Mouse (Mus musculus): ENCODE measurements around the gene Ror2. TPM values are rescaled to one million over a fixed set of nuclear protein-coding genes. Genes with fewer than 3 reads are reported as not detected.
A peak's percentile ranks its signal among the peaks of the same experiment; 100 is the strongest.
"Not testable (repeated sequence)": the region's sequence is repeated elsewhere in the genome, so short reads cannot be mapped to it uniquely, and the experiment has no call there.

The Ror2 gene
- total RNA-seq, 1 experiment, result 15.1 TPM

GRCm38 (mm10) chr13:53320899-53321298 is 35.0 kb upstream of the Ror2 start:
- H3K9me3 ChIP-seq (ENCODE audit: control insufficient read depth, insufficient read depth, low read depth, low read length), result no peaks in the 10 kb centered on the region
- DNase-seq (ENCODE audit: low read depth, low spot score), result no peak
- H3K9ac ChIP-seq (ENCODE audit: insufficient read depth, low read depth, low read length, poor library complexity, severe bottlenecking), result no peak overlapping the region
- no peak overlapping the region for H3K4me3 ChIP-seq (ENCODE audit: insufficient read depth in 1 of 2, low read depth in 1 of 2, low read length in 2 of 2, poor library complexity in 1 of 2, severe bottlenecking in 1 of 2)
- H3K36me3 ChIP-seq (ENCODE audit: control insufficient read depth, insufficient read depth, low read length, poor library complexity, severe bottlenecking), result no peaks in the 10 kb centered on the region
- TF ChIP-seq HCFC1 (IDR thresholded peaks at IDR 0.05; ENCODE audit: borderline replicate concordance, insufficient read depth, low read length), result no peak
- no peak for TF ChIP-seq ZNF384 (IDR thresholded peaks at IDR 0.05; ENCODE audit: low read depth, low read length)
- no peak for TF ChIP-seq MAFK (IDR thresholded peaks at IDR 0.05; ENCODE audit: insufficient read depth, low read depth, low read length)
- no peak for TF ChIP-seq CHD2 (IDR thresholded peaks at IDR 0.05; ENCODE audit: low read depth, low read length)
- no peak for TF ChIP-seq ZC3H11A (IDR thresholded peaks at IDR 0.05; ENCODE audit: borderline replicate concordance, low read depth, low read length)
- 0 out of 4 replicates have a peak, but pooled peaks cover 1 to 2% of the 10 kb centered on the region in 2 experiments for H3K4me1 ChIP-seq (ENCODE audit: control insufficient read depth in 2 of 2, insufficient read depth in 2 of 2, low read length in 2 of 2, poor library complexity in 1 of 2)
- in situ Hi-C loops (cut with MboI; ENCODE audit: low sequenced_read_pairs in 2 of 2, unreplicated experiment in 2 of 2), result no loop called here
- H3K27ac ChIP-seq (ENCODE audit: insufficient read depth, low read depth, low read length, poor library complexity, severe bottlenecking), result no peak overlapping the region

GRCm38 (mm10) chr13:53316515-53317295 is 30.8 kb upstream of the Ror2 start:
- Histone ChIP-seq H3K9me3 (ENCODE audit: control insufficient read depth, insufficient read depth, low read depth, low read length) (no peaks in the 10 kb centered on the region), H3K27ac (ENCODE audit: insufficient read depth, low read depth, low read length, poor library complexity, severe bottlenecking) (no peak overlapping the region), H3K9ac (ENCODE audit: insufficient read depth, low read depth, low read length, poor library complexity, severe bottlenecking) (no peak overlapping the region), H3K4me1 (ENCODE audit: control insufficient read depth in 2 of 2, insufficient read depth in 2 of 2, low read length in 2 of 2, poor library complexity in 1 of 2) (no peaks in the 10 kb centered on the region), H3K4me3 (ENCODE audit: insufficient read depth in 1 of 2, low read depth in 1 of 2, low read length in 2 of 2, poor library complexity in 1 of 2, severe bottlenecking in 1 of 2) (no peak overlapping the region), H3K36me3 (ENCODE audit: control insufficient read depth, insufficient read depth, low read length, poor library complexity, severe bottlenecking) (no peaks in the 10 kb centered on the region)
- TF ChIP-seq HCFC1 (IDR thresholded peaks at IDR 0.05; ENCODE audit: borderline replicate concordance, insufficient read depth, low read length) (no peak), CHD2 (IDR thresholded peaks at IDR 0.05; ENCODE audit: low read depth, low read length) (no peak), MAFK (IDR thresholded peaks at IDR 0.05; ENCODE audit: insufficient read depth, low read depth, low read length) (no peak), ZC3H11A (IDR thresholded peaks at IDR 0.05; ENCODE audit: borderline replicate concordance, low read depth, low read length) (no peak), ZNF384 (IDR thresholded peaks at IDR 0.05; ENCODE audit: low read depth, low read length) (no peak)
- no peak for DNase-seq (ENCODE audit: low read depth, low spot score)
- in situ Hi-C loops (cut with MboI; ENCODE audit: low sequenced_read_pairs in 2 of 2, unreplicated experiment in 2 of 2), result loop anchor here in 1 of 2 experiments (10.0 kb wide), 1 partner anchor 202 kb away; no protein-coding TSS in a partner anchor

GRCm38 (mm10) chr13:53315757-53316156 is 29.8 kb upstream of the Ror2 start:
- DNase-seq (ENCODE audit: low read depth, low spot score); H3K9ac ChIP-seq (ENCODE audit: insufficient read depth, low read depth, low read length, poor library complexity, severe bottlenecking); H3K4me3 ChIP-seq (ENCODE audit: insufficient read depth in 1 of 2, low read depth in 1 of 2, low read length in 2 of 2, poor library complexity in 1 of 2, severe bottlenecking in 1 of 2); H3K9me3 ChIP-seq (ENCODE audit: control insufficient read depth, insufficient read depth, low read depth, low read length); H3K27ac ChIP-seq (ENCODE audit: insufficient read depth, low read depth, low read length, poor library complexity, severe bottlenecking); H3K4me1 ChIP-seq (ENCODE audit: control insufficient read depth in 2 of 2, insufficient read depth in 2 of 2, low read length in 2 of 2, poor library complexity in 1 of 2); H3K36me3 ChIP-seq (ENCODE audit: control insufficient read depth, insufficient read depth, low read length, poor library complexity, severe bottlenecking): not testable (repeated sequence)
- 0 out of 2 replicates have a peak, but pooled peaks have one; percentile 16 for TF ChIP-seq ZC3H11A (IDR thresholded peaks at IDR 0.05; ENCODE audit: borderline replicate concordance, low read depth, low read length)
- in situ Hi-C loops (cut with MboI; ENCODE audit: low sequenced_read_pairs in 2 of 2, unreplicated experiment in 2 of 2), result loop anchor here in 1 of 2 experiments (10.0 kb wide), 1 partner anchor 201 kb away; no protein-coding TSS in a partner anchor

- Histone ChIP-seq H3K27ac (ENCODE audit: insufficient read depth, low read depth, low read length, poor library complexity, severe bottlenecking) (no peak overlapping the region), H3K9me3 (ENCODE audit: control insufficient read depth, insufficient read depth, low read depth, low read length) (no peaks in the 10 kb centered on the region), H3K9ac (ENCODE audit: insufficient read depth, low read depth, low read length, poor library complexity, severe bottlenecking) (no peak overlapping the region), H3K36me3 (ENCODE audit: control insufficient read depth, insufficient read depth, low read length, poor library complexity, severe bottlenecking) (no peaks in the 10 kb centered on the region), H3K4me1 (ENCODE audit: control insufficient read depth in 2 of 2, insufficient read depth in 2 of 2, low read length in 2 of 2, poor library complexity in 1 of 2) (no peaks in the 10 kb centered on the region), H3K4me3 (ENCODE audit: insufficient read depth in 1 of 2, low read depth in 1 of 2, low read length in 2 of 2, poor library complexity in 1 of 2, severe bottlenecking in 1 of 2) (no peak overlapping the region)
- no peak for DNase-seq (ENCODE audit: low read depth, low spot score)
- TF ChIP-seq MAFK (IDR thresholded peaks at IDR 0.05; ENCODE audit: insufficient read depth, low read depth, low read length) (peak; percentile 64), ZNF384 (IDR thresholded peaks at IDR 0.05; ENCODE audit: low read depth, low read length) (no peak)
- in situ Hi-C loops (cut with MboI; ENCODE audit: low sequenced_read_pairs in 2 of 2, unreplicated experiment in 2 of 2), result loop anchor here in 1 of 2 experiments (10.0 kb wide), 1 partner anchor 196 kb away; no protein-coding TSS in a partner anchor
These were observed 24.5 kb upstream of the Ror2 start for GRCm38 (mm10) chr13:53310442-53310841.

Data from ES-E14 (cell line).